Mouse (Mus musculus): ENCODE data around the gene Ccdc127.

The Ccdc127 gene

GRCm38 (mm10) chr13:74390371-74390990, 40.4 kb downstream of the Ccdc127 start, which contains the start of gene Zfp72:
TSS of gene Zfp72 (minus strand) at chr13:74390836.
- DNase-seq (ENCODE audit: low read depth): peak; percentile 86

- no peak for DNase-seq (ENCODE audit: low read depth)
These were observed 41.0 kb downstream of the Ccdc127 start for GRCm38 (mm10) chr13:74391156-74391555.

GRCm38 (mm10) chr13:74399298-74399839, 49.3 kb downstream of the Ccdc127 start, which contains the start of gene Ftl1-ps1:
TSS of gene Ftl1-ps1 (plus strand) at chr13:74399694.
- DNase-seq (ENCODE audit: low read depth): peak; percentile 34
